Mouse (Mus musculus) heart, embryonic 16.5 days (tissue): Measurements from ENCODE around the gene Rpl27. TPM values are rescaled to one million over a fixed set of nuclear protein-coding genes. Genes with fewer than 3 reads are reported as not detected.
"Not testable (repeated sequence)": the region's sequence is repeated elsewhere in the genome, so short reads cannot be mapped to it uniquely, and the experiment has no call there.

Source experiments
- ATAC-seq: fragments of 200-750 bp; cut with Nextera tagmentation; replicated peaks from 2 replicates; pipeline ENCODE4 v1.8.0; 2017; ENCODE audit warnings: moderate number of reproducible peaks; ENCODE audit not compliant: insufficient read depth, low FRiP score; ENCODE audit errors: extremely low read depth
- H3K27ac ChIP-seq: fragments of 300-500 bp; sonication (generic); 2 replicates; pipeline ENCODE4 v1.5.1; 2014; ENCODE audit warnings: mild to moderate bottlenecking, low read length, control low read depth, moderate library complexity
- H3K27me3 ChIP-seq: fragments of 300-500 bp; sonication (generic); 2 replicates; pipeline ENCODE4 v1.6.1; 2014; ENCODE audit warnings: low read length, mixed read lengths; ENCODE audit not compliant: control insufficient read depth, insufficient read depth
- H3K36me3 ChIP-seq: fragments of 300-500 bp; sonication (generic); 2 replicates; pipeline ENCODE4 v1.6.1; 2014; ENCODE audit not compliant: control insufficient read depth, insufficient read depth
- H3K4me1 ChIP-seq: fragments of 300-500 bp; sonication (generic); 2 replicates; pipeline ENCODE4 v1.6.1; 2014; ENCODE audit warnings: low read length, mixed read lengths; ENCODE audit not compliant: control insufficient read depth, insufficient read depth
- H3K4me2 ChIP-seq: fragments of 300-500 bp; sonication (generic); 2 replicates; pipeline ENCODE4 v1.6.1; 2014; ENCODE audit warnings: low read depth, mild to moderate bottlenecking, control low read depth, low read length
- H3K4me3 ChIP-seq: fragments of 300-500 bp; sonication (generic); 2 replicates; pipeline ENCODE4 v1.5.1; 2014; ENCODE audit warnings: mild to moderate bottlenecking, control low read depth, low read length
- H3K9ac ChIP-seq: fragments of 300-500 bp; sonication (generic); 2 replicates; pipeline ENCODE4 v1.6.1; 2014; ENCODE audit warnings: low read length, control low read depth
- H3K9me3 ChIP-seq: fragments of 300-500 bp; sonication (generic); replicated peaks from 2 replicates; pipeline ENCODE4 v1.6.1; 2016; ENCODE audit warnings: low read length; ENCODE audit not compliant: control insufficient read depth
- WGBS: fragments of 180-500 bp; shearing (Covaris S2); extraction: QIAGEN DNeasy Blood & Tissue Kit; methylation state at CpG from one replicate; pipeline ENCODE4 v1.1.7; 2014; 5-methylcytosine and 5-hydroxymethylcytosine counted together
- polyA plus RNA-seq: library from polyadenylated mRNA; unstranded; fragments of >200 nt; fragmentation: Nextera tagmentation; extraction: Ambion mirVana; gene quantifications from 2 replicates; pipeline ENCODE4 v1.2.1, GENCODE M21; 2015

The Rpl27 gene
- polyA plus RNA-seq, 1 experiment from 2014 or later = 166 TPM

- Histone ChIP-seq H3K36me3 (no peaks in the 10 kb centered on the region), H3K4me2 (peak overlapping the region; percentile 93), H3K27ac (no peak overlapping the region), H3K4me3 (peak overlapping the region; percentile 82), H3K27me3 (no peaks in the 10 kb centered on the region), H3K9ac (peak overlapping the region; percentile 81), H3K4me1 (peaks cover 27% of the 10 kb centered on the region), H3K9me3 (no peaks in the 10 kb centered on the region)
- WGBS = 4% methylated on average over 13 of the region's 13 CpGs
- ATAC-seq = no peak
Measured at GRCm38 (mm10) chr11:101468731-101469130, 26.6 kb downstream of the Rpl27 start.

- Histone ChIP-seq H3K27ac (no peak overlapping the region), H3K4me3 (peak overlapping the region; percentile 82; the same call in 1 of the 2 replicates), H3K27me3 (no peaks in the 10 kb centered on the region), H3K9me3 (no peaks in the 10 kb centered on the region), H3K4me1 (peaks cover 23% of the 10 kb centered on the region), H3K36me3 (no peaks in the 10 kb centered on the region), H3K4me2 (peak overlapping the region; percentile 93), H3K9ac (no peak overlapping the region; the same call in 1 of the 2 replicates)
- no peak for ATAC-seq
- 63% methylated on average over 4 of the region's 4 CpGs for WGBS
Measured at GRCm38 (mm10) chr11:101469155-101469554, 27.1 kb downstream of the Rpl27 start.

- Histone ChIP-seq H3K9me3 (no peaks in the 10 kb centered on the region), H3K36me3 (no peaks in the 10 kb centered on the region), H3K27ac (no peak overlapping the region), H3K4me1 (peaks cover 15% of the 10 kb centered on the region), H3K4me2 (no peak overlapping the region), H3K4me3 (no peak overlapping the region), H3K9ac (no peak overlapping the region), H3K27me3 (no peaks in the 10 kb centered on the region)
- WGBS = 38% methylated on average over 7 of the region's 7 CpGs
- ATAC-seq = no peak
Measured at GRCm38 (mm10) chr11:101470206-101470605, 28.1 kb downstream of the Rpl27 start.

- no peak overlapping the region for H3K4me3 ChIP-seq
- H3K9ac ChIP-seq = no peak overlapping the region
- no peak overlapping the region for H3K27ac ChIP-seq
- H3K9me3 ChIP-seq = no peaks in the 10 kb centered on the region
- no peaks in the 10 kb centered on the region for H3K36me3 ChIP-seq
- ATAC-seq = no peak
- no peaks in the 10 kb centered on the region for H3K27me3 ChIP-seq
- WGBS = 51% methylated on average over 3 of the region's 3 CpGs
- no peak overlapping the region for H3K4me2 ChIP-seq
- H3K4me1 ChIP-seq = peaks cover 10% of the 10 kb centered on the region
Measured at GRCm38 (mm10) chr11:101471926-101472325, 29.8 kb downstream of the Rpl27 start.

GRCm38 (mm10) chr11:101472336-101472735, 30.2 kb downstream of the Rpl27 start:
- H3K9me3 ChIP-seq = no peaks in the 10 kb centered on the region
- peaks cover 6% of the 10 kb centered on the region for H3K4me1 ChIP-seq
- 37% methylated on average over 7 of the region's 7 CpGs for WGBS
- H3K4me3 ChIP-seq = no peak overlapping the region
- ATAC-seq = no peak
- no peak overlapping the region for H3K27ac ChIP-seq
- no peak overlapping the region for H3K4me2 ChIP-seq
- H3K9ac ChIP-seq = no peak overlapping the region
- no peaks in the 10 kb centered on the region for H3K36me3 ChIP-seq
- no peaks in the 10 kb centered on the region for H3K27me3 ChIP-seq

- H3K9ac ChIP-seq, H3K4me2 ChIP-seq, H3K4me3 ChIP-seq, ATAC-seq, H3K27ac ChIP-seq, H3K9me3 ChIP-seq, H3K4me1 ChIP-seq, H3K27me3 ChIP-seq, H3K36me3 ChIP-seq: not testable (repeated sequence)
- WGBS = 74% methylated on average over 1 of the region's 1 CpGs
Measured at GRCm38 (mm10) chr11:101473686-101474085, 31.6 kb downstream of the Rpl27 start.

GRCm38 (mm10) chr11:101474298-101474697, 32.2 kb downstream of the Rpl27 start:
- Histone ChIP-seq H3K4me2 (no peak overlapping the region), H3K27ac (no peak overlapping the region), H3K4me3 (no peak overlapping the region), H3K9me3 (no peaks in the 10 kb centered on the region), H3K27me3 (no peaks in the 10 kb centered on the region), H3K36me3 (no peaks in the 10 kb centered on the region), H3K4me1 (peaks cover 6% of the 10 kb centered on the region), H3K9ac (no peak overlapping the region)
- ATAC-seq = no peak
- WGBS = 55% methylated on average over 5 of the region's 5 CpGs

GRCm38 (mm10) chr11:101476361-101476760, 34.3 kb downstream of the Rpl27 start:
- H3K27ac ChIP-seq, H3K27me3 ChIP-seq, H3K36me3 ChIP-seq, ATAC-seq, H3K9ac ChIP-seq, H3K9me3 ChIP-seq, H3K4me2 ChIP-seq, H3K4me3 ChIP-seq: not testable (repeated sequence)
- H3K4me1 ChIP-seq = peaks cover 14% of the 10 kb centered on the region
- 81% methylated on average over 4 of the region's 4 CpGs for WGBS

GRCm38 (mm10) chr11:101477194-101477551, 35.1 kb downstream of the Rpl27 start:
- Histone ChIP-seq H3K27ac (no peak overlapping the region), H3K4me1 (peaks cover 16% of the 10 kb centered on the region), H3K27me3 (no peaks in the 10 kb centered on the region), H3K36me3 (no peaks in the 10 kb centered on the region), H3K4me3 (no peak overlapping the region), H3K9ac (no peak overlapping the region), H3K4me2 (no peak overlapping the region), H3K9me3 (no peaks in the 10 kb centered on the region)
- 43% methylated on average over 4 of the region's 4 CpGs for WGBS
- ATAC-seq = no peak
